In genomic region chr12:119027701-119028100, GRCm38 (mm10) we compare ENCODE assay signal across 14 mouse cellular contexts.
DNase-seq lines count a peak whose midpoint lies in the region; ATAC-seq and TF ChIP-seq lines count a peak whose summit lies in the region.
"Had no signal": no experiment of that assay in that cellular context is flagged by ENCODE, and none has a peak within 500 bp of the region (broad histone marks: within the 10 kb centered on the region; RNA-seq: fewer than 3 reads in every experiment).

No protein-coding gene starts in this region.

- 0 out of 2 replicates have a peak overlapping the region, but pooled peaks have one; percentile 29 for H3K27ac ChIP-seq in heart, embryonic 10.5 days
- H3K27ac ChIP-seq in lung, postnatal 0 days (ENCODE audit: low read length) = no peak overlapping the region
- H3K27ac ChIP-seq: heart, embryonic 15.5 days; hindbrain, embryonic 15.5 days; kidney, embryonic 15.5 days; limb, embryonic 12.5 days; midbrain, embryonic 10.5 days had no signal

- no peaks in the 10 kb centered on the region for H3K9me3 ChIP-seq in heart, embryonic 10.5 days
- H3K9me3 ChIP-seq in lung, postnatal 0 days (ENCODE audit: low read length) = no peaks in the 10 kb centered on the region
- H3K9me3 ChIP-seq: heart, embryonic 15.5 days; hindbrain, embryonic 15.5 days; kidney, embryonic 15.5 days; limb, embryonic 12.5 days; midbrain, embryonic 10.5 days had no signal

- no peaks in the 10 kb centered on the region for H3K36me3 ChIP-seq in heart, embryonic 10.5 days
- H3K36me3 ChIP-seq in lung, postnatal 0 days (ENCODE audit: insufficient read depth, low read length) = no peaks in the 10 kb centered on the region
- H3K36me3 ChIP-seq: heart, embryonic 15.5 days; hindbrain, embryonic 15.5 days; kidney, embryonic 15.5 days; limb, embryonic 12.5 days; midbrain, embryonic 10.5 days had no signal

- WGBS in heart, embryonic 10.5 days = 50% methylated on average over 4 of the region's 4 CpGs
- WGBS in lung, postnatal 0 days = 36% methylated on average over 4 of the region's 4 CpGs

- no peak for TF ChIP-seq CTCF in lung, postnatal 0 days (IDR thresholded peaks at IDR 0.05)

- H3K27me3 ChIP-seq in heart, embryonic 10.5 days (ENCODE audit: insufficient read depth, poor library complexity, severe bottlenecking) = no peaks in the 10 kb centered on the region
- H3K27me3 ChIP-seq in lung, postnatal 0 days (replicated peaks; ENCODE audit: insufficient read depth, low read length) = no peaks in the 10 kb centered on the region
- H3K27me3 ChIP-seq: heart, embryonic 15.5 days; hindbrain, embryonic 15.5 days; kidney, embryonic 15.5 days; limb, embryonic 12.5 days had no signal

- H3K4me3 ChIP-seq in heart, embryonic 10.5 days = no peak overlapping the region
- no peak overlapping the region for H3K4me3 ChIP-seq in lung, postnatal 0 days (ENCODE audit: low read depth, low read length)
- H3K4me3 ChIP-seq: heart, embryonic 15.5 days; hindbrain, embryonic 15.5 days; kidney, embryonic 15.5 days; limb, embryonic 12.5 days; midbrain, embryonic 10.5 days had no signal

- TF ChIP-seq EP300 in lung, postnatal 0 days (IDR thresholded peaks at IDR 0.05) = no peak

- DNase-seq in heart, embryonic 10.5 days (ENCODE audit: low spot score) = no peak
- DNase-seq in heart, adult 8-10 months (ENCODE audit: low spot score) = no peak
- peak; percentile 52 for DNase-seq in lung, postnatal 0 days (ENCODE audit: low spot score)
- no peak for DNase-seq in lung, postnatal 4 days
- peak; percentile 3 for DNase-seq in embryo, embryonic 11.5 days (ENCODE audit: low read depth, low spot score)
- peak; percentile 49 for DNase-seq in telencephalon, adult 2 months (ENCODE audit: low read depth, low spot score)
- DNase-seq in cerebellum, adult 11-12 months = no peak
- DNase-seq: B cell, adult 2 months; thymus, postnatal 36 days had no signal

- no peaks in the 10 kb centered on the region for H3K4me1 ChIP-seq in heart, embryonic 10.5 days
- no peaks in the 10 kb centered on the region for H3K4me1 ChIP-seq in lung, postnatal 0 days (ENCODE audit: insufficient read depth, low read depth, low read length)
- H3K4me1 ChIP-seq: hindbrain, embryonic 15.5 days; kidney, embryonic 15.5 days had no signal

- no peak overlapping the region for H3K4me2 ChIP-seq in lung, postnatal 0 days (replicated peaks; ENCODE audit: low read depth, low read length)
- H3K4me2 ChIP-seq: heart, embryonic 15.5 days; hindbrain, embryonic 15.5 days; kidney, embryonic 15.5 days; limb, embryonic 12.5 days had no signal

- no peak overlapping the region for H3K9ac ChIP-seq in lung, postnatal 0 days (replicated peaks; ENCODE audit: low read depth)
- H3K9ac ChIP-seq: heart, embryonic 15.5 days; hindbrain, embryonic 15.5 days; kidney, embryonic 15.5 days; limb, embryonic 12.5 days had no signal

- 0 out of 2 replicates have a peak, but pooled peaks have one; percentile 14 for ATAC-seq in lung, postnatal 0 days

Comparison
In these comparisons a context has a peak if more than half of its experiments do, and no peak if none do; other contexts are left out.
1. DNase-seq: peak in lung, postnatal 0 days (single experiment), embryo, embryonic 11.5 days (single experiment) and telencephalon, adult 2 months (single experiment); none in heart, embryonic 10.5 days (single experiment), heart, adult 8-10 months (single experiment), lung, postnatal 4 days (0 of 2) and cerebellum, adult 11-12 months (single experiment).